Mouse (Mus musculus): ENCODE measurements at regions not wholly inside any gene's neighbourhood (a gene's known extent, or its start where the extent isn't known, plus 50 kb on each side); places are given as distances from the start of the nearest gene placed in this dataset.

GRCm38 (mm10) chr6:94962411-94963087 lies 154.5 kb upstream of the Kbtbd8 start:
- no peak for DNase-seq (ENCODE audit: low spot score in 2 of 2)
- intact Hi-C loops (cut with DNase I): no loop called here

- DNase-seq (ENCODE audit: low spot score in 2 of 2): no peak
These were observed 155.2 kb upstream of the Kbtbd8 start for GRCm38 (mm10) chr6:94961821-94962220.

GRCm38 (mm10) chr6:94957990-94958389 lies 159.1 kb upstream of the Kbtbd8 start:
- no peak for DNase-seq (ENCODE audit: low spot score in 2 of 2)
- intact Hi-C loops (cut with DNase I): no loop called here

More at GRCm38 (mm10) chr6:94961821-94962220, 155.2 kb upstream of the Kbtbd8 start:
- intact Hi-C loops (cut with DNase I): no loop called here

- DNase-seq (ENCODE audit: low spot score in 2 of 2): no peak
- intact Hi-C loops (cut with DNase I): no loop called here
These were observed 159.8 kb upstream of the Kbtbd8 start for GRCm38 (mm10) chr6:94957172-94957668.

- intact Hi-C loops (cut with DNase I): no loop called here
- DNase-seq (ENCODE audit: low spot score in 2 of 2): no peak
These were observed 162.5 kb upstream of the Kbtbd8 start for GRCm38 (mm10) chr6:94954580-94954979.

GRCm38 (mm10) chr6:94953658-94954057 lies 163.4 kb upstream of the Kbtbd8 start:
- DNase-seq (ENCODE audit: low spot score in 2 of 2): no peak
- intact Hi-C loops (cut with DNase I): no loop called here

GRCm38 (mm10) chr6:94951971-94952768 lies 164.9 kb upstream of the Kbtbd8 start:
- no peak for DNase-seq (ENCODE audit: low spot score in 2 of 2)
- intact Hi-C loops (cut with DNase I): no loop called here

GRCm38 (mm10) chr6:94950944-94951343 lies 166.1 kb upstream of the Kbtbd8 start:
- DNase-seq (ENCODE audit: low spot score in 2 of 2): no peak
- intact Hi-C loops (cut with DNase I): no loop called here

GRCm38 (mm10) chr6:94950319-94950718 lies 166.7 kb upstream of the Kbtbd8 start:
- DNase-seq (ENCODE audit: low spot score in 2 of 2): no peak
- intact Hi-C loops (cut with DNase I): no loop called here

GRCm38 (mm10) chr6:94946352-94946900 lies 170.6 kb upstream of the Kbtbd8 start:
- intact Hi-C loops (cut with DNase I): no loop called here
- no peak for DNase-seq (ENCODE audit: low spot score in 2 of 2)

- intact Hi-C loops (cut with DNase I): no loop called here
These were observed 171.3 kb upstream of the Kbtbd8 start for GRCm38 (mm10) chr6:94945715-94946114.

GRCm38 (mm10) chr6:94944196-94944595 lies 172.8 kb upstream of the Kbtbd8 start:
- DNase-seq (ENCODE audit: low spot score in 2 of 2): no peak
- intact Hi-C loops (cut with DNase I): no loop called here

More at GRCm38 (mm10) chr6:94945715-94946114, 171.3 kb upstream of the Kbtbd8 start:
- no peak for DNase-seq (ENCODE audit: low spot score in 2 of 2)

- intact Hi-C loops (cut with DNase I): no loop called here
These were observed 178.1 kb upstream of the Kbtbd8 start for GRCm38 (mm10) chr6:94938949-94939348.

GRCm38 (mm10) chr6:94936206-94936605 lies 180.8 kb upstream of the Kbtbd8 start:
- intact Hi-C loops (cut with DNase I): no loop called here
- DNase-seq (ENCODE audit: low spot score in 2 of 2): no peak

More at GRCm38 (mm10) chr6:94938949-94939348, 178.1 kb upstream of the Kbtbd8 start:
- no peak for DNase-seq (ENCODE audit: low spot score in 2 of 2)

GRCm38 (mm10) chr6:94935706-94936105 lies 181.3 kb upstream of the Kbtbd8 start:
- DNase-seq (ENCODE audit: low spot score in 2 of 2): no peak
- intact Hi-C loops (cut with DNase I): no loop called here

- DNase-seq (ENCODE audit: low spot score in 2 of 2): no peak
- intact Hi-C loops (cut with DNase I): no loop called here
These were observed 189.2 kb upstream of the Kbtbd8 start for GRCm38 (mm10) chr6:94927811-94928210.

- no peak for DNase-seq (ENCODE audit: low spot score in 2 of 2)
- intact Hi-C loops (cut with DNase I): no loop called here
These were observed 190.3 kb upstream of the Kbtbd8 start for GRCm38 (mm10) chr6:94926652-94927211.

GRCm38 (mm10) chr6:94925408-94925807 lies 191.6 kb upstream of the Kbtbd8 start:
- intact Hi-C loops (cut with DNase I): no loop called here
- no peak for DNase-seq (ENCODE audit: low spot score in 2 of 2)

- intact Hi-C loops (cut with DNase I): no loop called here
- DNase-seq (ENCODE audit: low spot score in 2 of 2): no peak
These were observed 192.6 kb upstream of the Kbtbd8 start for GRCm38 (mm10) chr6:94924338-94925039.

All from left cerebral cortex, postnatal 14 days (tissue).